Comparison of ENCODE assay signal across 16 mouse cellular contexts in the genomic region with DNA sequence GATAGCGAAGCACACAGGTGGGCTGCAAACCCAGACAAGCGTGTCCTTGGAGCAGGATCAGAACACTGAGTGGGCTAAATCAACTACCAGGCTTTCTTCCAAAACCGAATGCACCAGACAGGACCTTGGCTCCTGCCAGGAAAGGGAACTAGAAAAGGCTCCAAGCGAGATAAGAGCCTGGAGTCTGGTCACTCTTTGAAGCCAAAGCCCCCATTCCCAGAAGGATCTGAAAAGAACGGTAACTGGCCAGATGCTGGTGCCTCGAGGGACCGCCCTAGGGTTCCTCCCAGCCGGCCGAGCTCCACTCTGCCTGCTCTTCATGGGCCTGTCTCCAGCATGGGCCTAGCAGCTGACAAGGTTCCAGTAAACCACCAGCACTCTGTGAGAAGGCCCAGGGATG.
DNase-seq lines count a peak whose midpoint lies in the region; ATAC-seq and TF ChIP-seq lines count a peak whose summit lies in the region.
"Had no signal": no experiment of that assay in that cellular context is flagged by ENCODE, and none has a peak within 500 bp of the region (broad histone marks: within the 10 kb centered on the region; RNA-seq: fewer than 3 reads in every experiment).

No protein-coding gene starts in this region.

- no peaks in the 10 kb centered on the region for H3K9me3 ChIP-seq in midbrain, embryonic 11.5 days (ENCODE audit: control insufficient read depth, low read length)
- H3K9me3 ChIP-seq: embryonic facial prominence, embryonic 13.5 days; limb, embryonic 15.5 days had no signal

- ATAC-seq in midbrain, embryonic 11.5 days (ENCODE audit: low FRiP score), result no peak
- ATAC-seq: forebrain, postnatal 0 days; midbrain, embryonic 16.5 days had no signal

- no peaks in the 10 kb centered on the region for H3K4me1 ChIP-seq in kidney, adult 2 months (ENCODE audit: control insufficient read depth, insufficient read depth, low read length)
- H3K4me1 ChIP-seq in midbrain, embryonic 11.5 days (ENCODE audit: control insufficient read depth, insufficient read depth, low read length), result no peaks in the 10 kb centered on the region
- H3K4me1 ChIP-seq: limb, embryonic 15.5 days had no signal

- no peak for TF ChIP-seq CTCF in kidney, adult 2 months (conservative IDR thresholded peaks at IDR 0.05; ENCODE audit: insufficient read depth, insufficient read length, low read depth, low read length)

- no peaks in the 10 kb centered on the region for H3K27me3 ChIP-seq in kidney, adult 2 months (replicated peaks; ENCODE audit: control insufficient read depth, insufficient read depth, low read length)
- no peaks in the 10 kb centered on the region for H3K27me3 ChIP-seq in midbrain, embryonic 11.5 days (ENCODE audit: control insufficient read depth, insufficient read depth, low read length)
- H3K27me3 ChIP-seq: CH12.LX; embryonic facial prominence, embryonic 13.5 days; limb, embryonic 15.5 days had no signal

- WGBS in kidney, adult 2 months, result 81% methylated on average over 9 of the region's 9 CpGs
- 81% methylated on average over 9 of the region's 9 CpGs for WGBS in midbrain, embryonic 11.5 days

- peak; percentile 45 for DNase-seq in kidney, adult 2 months
- DNase-seq in kidney, postnatal 10 days, result no peak
- DNase-seq in brain, adult 2 months (ENCODE audit: low read depth, low spot score), result peak; percentile 14
- peak; percentile 58 for DNase-seq in heart, adult 8-10 months (ENCODE audit: low spot score)
- DNase-seq in heart, postnatal 36 days, result peak; percentile 52 to 61
- DNase-seq in lung, postnatal 14 days, result no peak
- DNase-seq in midbrain, embryonic 11.5 days (ENCODE audit: low spot score, missing footprints), result no peak
- DNase-seq: forebrain, postnatal 0 days; kidney, adult 11 months; layer of hippocampus, postnatal 36 days; right cerebral cortex, postnatal 25 days; thymus, postnatal 36 days had no signal

- H3K9ac ChIP-seq in midbrain, embryonic 11.5 days (ENCODE audit: low read length), result no peak overlapping the region
- H3K9ac ChIP-seq: embryonic facial prominence, embryonic 13.5 days; forebrain, postnatal 0 days; limb, embryonic 15.5 days had no signal

- no peak overlapping the region for H3K27ac ChIP-seq in kidney, adult 2 months (ENCODE audit: insufficient read depth, low read depth, low read length)
- H3K27ac ChIP-seq in midbrain, embryonic 11.5 days (ENCODE audit: low read depth, low read length), result no peak overlapping the region
- H3K27ac ChIP-seq: embryonic facial prominence, embryonic 13.5 days; limb, embryonic 15.5 days had no signal

- H3K36me3 ChIP-seq in kidney, adult 2 months (ENCODE audit: control insufficient read depth, insufficient read depth, low read length), result no peaks in the 10 kb centered on the region
- H3K36me3 ChIP-seq in midbrain, embryonic 11.5 days (ENCODE audit: control insufficient read depth, insufficient read depth, low read length), result peaks cover 7% of the 10 kb centered on the region

- TF ChIP-seq POLR2A in kidney, adult 2 months (IDR thresholded peaks at IDR 0.05; ENCODE audit: low read depth, low read length), result no peak

- intact Hi-C loops in heart, postnatal 36 days (cut with DNase I), result no loop called here

- H3K4me3 ChIP-seq in kidney, adult 2 months (ENCODE audit: insufficient read depth, low read depth, low read length), result no peak overlapping the region
- no peak overlapping the region for H3K4me3 ChIP-seq in midbrain, embryonic 11.5 days (ENCODE audit: low read depth, low read length)
- H3K4me3 ChIP-seq: embryonic facial prominence, embryonic 13.5 days; limb, embryonic 15.5 days had no signal

- no peak overlapping the region for H3K4me2 ChIP-seq in midbrain, embryonic 11.5 days
- H3K4me2 ChIP-seq: embryonic facial prominence, embryonic 13.5 days; limb, embryonic 15.5 days had no signal

Comparison
In these comparisons a context has a peak if more than half of its experiments do, and no peak if none do; other contexts are left out.
1. DNase-seq: peak in kidney, adult 2 months (single experiment), brain, adult 2 months (single experiment), heart, adult 8-10 months (single experiment) and heart, postnatal 36 days (2 of 2); none in kidney, postnatal 10 days (single experiment), lung, postnatal 14 days (single experiment) and midbrain, embryonic 11.5 days (single experiment).